Mouse (Mus musculus) CH12.LX (cell line): ENCODE data around the gene Rpl9-ps6.

ENCODE experiments used
- CTCF ChIP-seq, 2 experiments: IDR thresholded peaks in 1 of 2; conservative IDR thresholded peaks in 1 of 2; 2 replicates each; pipeline ENCODE4 v1.5.1; 2011 to 2012; ENCODE audit warnings: low read depth in 2 of 2, low read length in 2 of 2, improper control_type of control experiment in 1 of 2, inconsistent platforms in 1 of 2, mild to moderate bottlenecking in 1 of 2, moderate library complexity in 1 of 2
- E2F4 ChIP-seq: IDR thresholded peaks from 2 replicates; pipeline ENCODE4 v1.6.1; 2011; ENCODE audit warnings: low read depth, low read length, improper control_type of control experiment; ENCODE audit not compliant: insufficient replicate concordance
- EP300 ChIP-seq: IDR thresholded peaks from 2 replicates; pipeline ENCODE4 v1.6.1; 2011; ENCODE audit warnings: low read length, improper control_type of control experiment
- ETS1 ChIP-seq: conservative IDR thresholded peaks from 2 replicates; pipeline ENCODE4 v1.6.1; 2012; ENCODE audit warnings: low read depth, mild to moderate bottlenecking, inconsistent platforms, low read length, improper control_type of control experiment, moderate library complexity
- GABPA ChIP-seq: IDR thresholded peaks from 2 replicates; pipeline ENCODE4 v1.6.1; 2012; ENCODE audit warnings: low read depth, low read length, improper control_type of control experiment, inconsistent platforms; ENCODE audit not compliant: insufficient replicate concordance
- MAX ChIP-seq: IDR thresholded peaks from 2 replicates; pipeline ENCODE4 v1.6.1; 2011; ENCODE audit warnings: low read length, improper control_type of control experiment
- NELFE ChIP-seq: IDR thresholded peaks from 2 replicates; pipeline ENCODE4 v1.6.1; 2011; ENCODE audit warnings: low read depth, low read length, improper control_type of control experiment
- POLR2A ChIP-seq: IDR thresholded peaks from 2 replicates; pipeline ENCODE4 v1.6.1; 2011; ENCODE audit warnings: low read depth, mild to moderate bottlenecking, improper control_type of control experiment, low read length
- RAD21 ChIP-seq: IDR thresholded peaks from 2 replicates; pipeline ENCODE4 v1.6.1; 2011; ENCODE audit warnings: low read depth, mild to moderate bottlenecking, low read length, improper control_type of control experiment, moderate library complexity
- RCOR1 ChIP-seq: conservative IDR thresholded peaks from 2 replicates; pipeline ENCODE4 v1.6.1; 2012; ENCODE audit warnings: low read depth, mild to moderate bottlenecking, inconsistent platforms, low read length, improper control_type of control experiment
- ZNF384 ChIP-seq: IDR thresholded peaks from 2 replicates; pipeline ENCODE4 v1.6.1; 2012; ENCODE audit warnings: low read depth, low read length, improper control_type of control experiment, inconsistent platforms

DNA sequence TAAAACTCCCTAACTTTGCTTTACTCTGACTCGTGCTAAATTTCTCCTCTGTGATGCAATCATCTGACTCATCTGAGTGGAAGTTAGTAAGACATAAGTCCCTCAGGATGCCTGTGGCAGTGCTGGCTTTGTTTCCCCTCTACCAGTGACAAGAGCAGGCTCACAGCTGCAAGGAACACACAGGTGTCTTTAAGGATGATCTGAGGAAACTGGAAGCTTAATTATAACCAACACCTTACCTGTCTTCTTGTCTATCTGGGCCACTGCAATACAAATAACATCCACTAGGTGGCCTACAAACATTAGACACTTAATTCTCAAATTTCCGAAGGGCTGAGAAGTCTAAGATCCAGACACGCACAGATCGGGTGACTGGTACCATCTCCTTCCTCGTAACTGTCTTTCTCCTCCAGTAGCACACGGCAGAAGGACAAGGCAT lies 3.7 kb upstream of the Rpl9-ps6 start:
- TF ChIP-seq EP300 (no peak), ETS1 (no peak), E2F4 (no peak), CTCF (conservative IDR thresholded peaks at IDR 0.05 in 1 of 2, IDR thresholded peaks at IDR 0.05 in 1 of 2; ENCODE audit: low read depth in 2 of 2, low read length in 2 of 2) (peak; percentile 78 to 93), MAX (no peak), POLR2A (no peak), ZNF384 (no peak; the same call in 1 of the 2 replicates), GABPA (no peak), NELFE (no peak), RCOR1 (no peak), RAD21 (peak; percentile 78)
